ENCODE assay signal across 10 mouse cellular contexts in genomic region chr17:90390316-90391212, GRCm38 (mm10).
DNase-seq lines count a peak whose midpoint lies in the region; ATAC-seq and TF ChIP-seq lines count a peak whose summit lies in the region.
"Had no signal": no experiment of that assay in that cellular context is flagged by ENCODE, and none has a peak within 500 bp of the region (broad histone marks: within the 10 kb centered on the region; RNA-seq: fewer than 3 reads in every experiment).

No protein-coding gene starts in this region.

- no peak for TF ChIP-seq CTCF in lung, embryonic 14.5 days (IDR thresholded peaks at IDR 0.05; ENCODE audit: low read depth)
- no peak for TF ChIP-seq CTCF in lung, adult 2 months (IDR thresholded peaks at IDR 0.05; ENCODE audit: insufficient read depth, low read length)
- no peak for TF ChIP-seq CTCF in cerebellum, adult 2 months (IDR thresholded peaks at IDR 0.05; ENCODE audit: borderline replicate concordance, insufficient read depth, low read depth, low read length)
- TF ChIP-seq CTCF in forebrain, postnatal 0 days (IDR thresholded peaks at IDR 0.05; ENCODE audit: low read depth), result no peak
- no peak for TF ChIP-seq CTCF in thymus, adult 2 months (IDR thresholded peaks at IDR 0.05; ENCODE audit: borderline replicate concordance, control insufficient read depth, extremely low read depth, insufficient read depth, low read length, poor library complexity)

- no peak overlapping the region for H3K4me3 ChIP-seq in lung, embryonic 14.5 days (ENCODE audit: low read depth, low read length)
- H3K4me3 ChIP-seq in lung, adult 2 months (replicated peaks; ENCODE audit: extremely low read depth, low read depth, low read length), result no peak overlapping the region
- no peak overlapping the region for H3K4me3 ChIP-seq in cerebellum, adult 2 months (replicated peaks; ENCODE audit: insufficient read depth, low read depth, low read length)
- H3K4me3 ChIP-seq in forebrain, postnatal 0 days (ENCODE audit: low read depth, low read length), result no peak overlapping the region
- H3K4me3 ChIP-seq in neural tube, embryonic 14.5 days (ENCODE audit: low read depth, low read length), result no peak overlapping the region
- H3K4me3 ChIP-seq in thymus, adult 2 months (ENCODE audit: control insufficient read depth, insufficient read depth, low read length), result no peak overlapping the region
- H3K4me3 ChIP-seq: limb, embryonic 12.5 days had no signal

- no peak overlapping the region for H3K9ac ChIP-seq in lung, embryonic 14.5 days
- no peak overlapping the region for H3K9ac ChIP-seq in forebrain, postnatal 0 days
- H3K9ac ChIP-seq in neural tube, embryonic 14.5 days (replicated peaks; ENCODE audit: low read depth, low read length), result no peak overlapping the region
- H3K9ac ChIP-seq: limb, embryonic 12.5 days had no signal

- WGBS in lung, embryonic 14.5 days, result 46% methylated on average over 7 of the region's 7 CpGs
- WGBS in lung, adult 2 months, result 55% methylated on average over 7 of the region's 7 CpGs
- 58% methylated on average over 7 of the region's 7 CpGs for WGBS in cerebellum, adult 2 months
- 12% methylated on average over 7 of the region's 7 CpGs for WGBS in forebrain, postnatal 0 days
- WGBS in neural tube, embryonic 14.5 days, result 35% methylated on average over 7 of the region's 7 CpGs
- 85% methylated on average over 7 of the region's 7 CpGs for WGBS in thymus, adult 2 months

- no peak overlapping the region for H3K27ac ChIP-seq in lung, embryonic 14.5 days (ENCODE audit: low read depth)
- peak overlapping the region; percentile 72 for H3K27ac ChIP-seq in cerebellum, adult 2 months (ENCODE audit: insufficient read depth, low read length)
- 0 out of 2 replicates have a peak overlapping the region, but pooled peaks have one; percentile 2 for H3K27ac ChIP-seq in forebrain, postnatal 0 days (ENCODE audit: low read depth, low read length)
- no peak overlapping the region for H3K27ac ChIP-seq in neural tube, embryonic 14.5 days (ENCODE audit: low read depth, low read length)
- no peak overlapping the region for H3K27ac ChIP-seq in thymus, adult 2 months (ENCODE audit: control insufficient read depth, insufficient read depth, low read length)
- H3K27ac ChIP-seq: limb, embryonic 12.5 days had no signal

- peak; percentile 32 for DNase-seq in lung, embryonic 14.5 days
- DNase-seq in lung, adult 2 months, result no peak
- peak; percentile 46 to 60 for DNase-seq in cerebellum, adult 2 months
- peak; percentile 26 for DNase-seq in forebrain, postnatal 0 days
- DNase-seq in yolk sac, embryonic 10.5 days (ENCODE audit: low spot score), result no peak
- DNase-seq in thymus, adult 2 months, result no peak
- DNase-seq in gastrocnemius, adult 8-10 months (ENCODE audit: low spot score in 2 of 2), result no peak

- peak; percentile 84; the same call in 1 of the 2 replicates for ATAC-seq in lung, embryonic 14.5 days (ENCODE audit: insufficient read depth)
- ATAC-seq in forebrain, postnatal 0 days, result peak; percentile 61; the same call in 1 of the 2 replicates
- peak; percentile 61; the same call in 1 of the 2 replicates for ATAC-seq in neural tube, embryonic 14.5 days (ENCODE audit: low read depth)

- H3K4me1 ChIP-seq in lung, embryonic 14.5 days (ENCODE audit: insufficient read depth), result no peaks in the 10 kb centered on the region
- no peaks in the 10 kb centered on the region for H3K4me1 ChIP-seq in lung, adult 2 months (ENCODE audit: control insufficient read depth, insufficient read depth, low read length)
- peaks cover 16% of the 10 kb centered on the region for H3K4me1 ChIP-seq in cerebellum, adult 2 months (ENCODE audit: control insufficient read depth, insufficient read depth, low read length)
- H3K4me1 ChIP-seq in forebrain, postnatal 0 days (ENCODE audit: insufficient read depth), result peaks cover 4% of the 10 kb centered on the region; the same call in 1 of the 2 replicates
- no peaks in the 10 kb centered on the region for H3K4me1 ChIP-seq in neural tube, embryonic 14.5 days (ENCODE audit: control insufficient read depth, insufficient read depth, low read length)
- no peaks in the 10 kb centered on the region for H3K4me1 ChIP-seq in thymus, adult 2 months (replicated peaks; ENCODE audit: control insufficient read depth, insufficient read depth, low read length)

- no peak overlapping the region for H3K4me2 ChIP-seq in lung, embryonic 14.5 days
- no peak overlapping the region for H3K4me2 ChIP-seq in forebrain, postnatal 0 days (ENCODE audit: low read depth)
- H3K4me2 ChIP-seq in neural tube, embryonic 14.5 days (ENCODE audit: low read depth, low read length), result no peak overlapping the region
- H3K4me2 ChIP-seq: limb, embryonic 12.5 days had no signal

- no peak for TF ChIP-seq POLR2A in lung, adult 2 months (IDR thresholded peaks at IDR 0.05; ENCODE audit: borderline replicate concordance, extremely low read depth, low read depth, low read length)
- no peak for TF ChIP-seq POLR2A in cerebellum, adult 2 months (IDR thresholded peaks at IDR 0.05; ENCODE audit: borderline replicate concordance, insufficient read depth, low read length)
- TF ChIP-seq POLR2A in thymus, adult 2 months (IDR thresholded peaks at IDR 0.05; ENCODE audit: control insufficient read depth, extremely low read depth, insufficient read depth, low read length, poor library complexity), result no peak

- no peaks in the 10 kb centered on the region for H3K9me3 ChIP-seq in lung, embryonic 14.5 days (ENCODE audit: low read depth, low read length)
- H3K9me3 ChIP-seq in forebrain, postnatal 0 days (ENCODE audit: low read length), result no peaks in the 10 kb centered on the region
- H3K9me3 ChIP-seq in neural tube, embryonic 14.5 days (ENCODE audit: control insufficient read depth, low read length), result no peaks in the 10 kb centered on the region
- H3K9me3 ChIP-seq: limb, embryonic 12.5 days had no signal

- H3K36me3 ChIP-seq in lung, embryonic 14.5 days (ENCODE audit: insufficient read depth), result no peaks in the 10 kb centered on the region
- no peaks in the 10 kb centered on the region for H3K36me3 ChIP-seq in forebrain, postnatal 0 days (ENCODE audit: insufficient read depth)
- H3K36me3 ChIP-seq in neural tube, embryonic 14.5 days (ENCODE audit: control insufficient read depth, insufficient read depth, low read length), result no peaks in the 10 kb centered on the region
- no peaks in the 10 kb centered on the region for H3K36me3 ChIP-seq in thymus, adult 2 months (ENCODE audit: control insufficient read depth, insufficient read depth, low read length)
- H3K36me3 ChIP-seq: G1E; limb, embryonic 12.5 days had no signal

- H3K27me3 ChIP-seq in lung, embryonic 14.5 days (ENCODE audit: insufficient read depth, low read length), result no peaks in the 10 kb centered on the region
- no peaks in the 10 kb centered on the region for H3K27me3 ChIP-seq in cerebellum, adult 2 months (ENCODE audit: control insufficient read depth, insufficient read depth, low read length)
- H3K27me3 ChIP-seq in forebrain, postnatal 0 days (ENCODE audit: insufficient read depth, low read length), result no peaks in the 10 kb centered on the region
- no peaks in the 10 kb centered on the region for H3K27me3 ChIP-seq in neural tube, embryonic 14.5 days (ENCODE audit: control insufficient read depth, insufficient read depth, low read length)
- H3K27me3 ChIP-seq in thymus, adult 2 months (ENCODE audit: control insufficient read depth, insufficient read depth, low read length), result no peaks in the 10 kb centered on the region
- H3K27me3 ChIP-seq: limb, embryonic 12.5 days had no signal

Comparison
In these comparisons a context has a peak if more than half of its experiments do, and no peak if none do; other contexts are left out.
1. DNase-seq: peak in lung, embryonic 14.5 days (single experiment), cerebellum, adult 2 months (2 of 2) and forebrain, postnatal 0 days (single experiment); none in lung, adult 2 months (single experiment), yolk sac, embryonic 10.5 days (single experiment), thymus, adult 2 months (single experiment) and gastrocnemius, adult 8-10 months (0 of 2).
2. H3K27ac ChIP-seq: peak in cerebellum, adult 2 months (single experiment) and forebrain, postnatal 0 days (single experiment); none in lung, embryonic 14.5 days (single experiment), neural tube, embryonic 14.5 days (single experiment) and thymus, adult 2 months (single experiment).
3. Peak in every context shown above with its lines, with median percentiles within 50 percentile points of each other: ATAC-seq.